Mouse (Mus musculus): ENCODE data around the gene Neu3.
A peak's percentile ranks its signal among the peaks of the same experiment; 100 is the strongest.
"Not testable (repeated sequence)": the region's sequence is repeated elsewhere in the genome, so short reads cannot be mapped to it uniquely, and the experiment has no call there.

Neu3 gene

GRCm38 (mm10) chr7:99834314-99834853, 6.2 kb upstream of the Neu3 start:
- DNase-seq (ENCODE audit: low spot score), result no peak

- DNase-seq (ENCODE audit: low spot score), result no peak
These were observed 5.6 kb upstream of the Neu3 start for GRCm38 (mm10) chr7:99833846-99834222.

GRCm38 (mm10) chr7:99833115-99833845, 5.1 kb upstream of the Neu3 start:
- DNase-seq (ENCODE audit: low spot score), result no peak

GRCm38 (mm10) chr7:99826096-99826495, 2.1 kb downstream of the Neu3 start:
- DNase-seq (ENCODE audit: low spot score), result no peak

- DNase-seq (ENCODE audit: low spot score), result no peak
These were observed 2.7 kb downstream of the Neu3 start for GRCm38 (mm10) chr7:99825511-99825910.

GRCm38 (mm10) chr7:99824649-99825483, 3.4 kb downstream of the Neu3 start:
- DNase-seq (ENCODE audit: low spot score), result no peak

DNA sequence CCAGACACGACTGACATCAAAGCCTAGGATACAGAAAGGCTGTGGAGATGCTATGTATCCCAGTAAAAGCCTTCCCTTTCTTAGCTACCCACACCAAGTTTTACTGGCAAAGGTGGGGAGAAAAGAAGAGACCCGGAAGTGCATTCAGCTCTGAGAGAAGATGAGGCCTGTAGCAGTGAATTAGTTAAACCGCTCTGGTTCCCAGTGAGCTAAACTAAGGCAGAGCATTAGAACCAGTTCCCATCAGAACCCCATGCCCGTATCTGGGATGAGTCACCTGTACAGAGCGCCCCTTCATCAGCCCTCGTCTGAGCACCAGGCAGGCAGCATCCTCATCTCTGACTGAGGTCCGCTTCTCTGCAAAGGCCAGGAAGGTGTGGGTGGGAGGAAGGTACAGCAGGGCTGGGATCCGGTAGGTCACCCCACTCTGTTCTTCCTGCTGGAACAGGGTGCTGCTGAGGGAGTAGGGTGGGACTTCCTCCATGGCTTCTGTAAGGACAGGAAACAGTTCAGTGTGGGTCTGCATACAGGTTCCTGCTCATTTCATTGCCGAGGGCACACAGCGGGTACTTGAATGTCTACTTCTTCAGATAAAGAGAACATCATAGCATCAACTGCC, 5.1 kb downstream of the Neu3 start:
- DNase-seq (ENCODE audit: low spot score), result no peak

- DNase-seq (ENCODE audit: low spot score), result no peak
These were observed 5.8 kb downstream of the Neu3 start for GRCm38 (mm10) chr7:99822426-99822825.

DNA sequence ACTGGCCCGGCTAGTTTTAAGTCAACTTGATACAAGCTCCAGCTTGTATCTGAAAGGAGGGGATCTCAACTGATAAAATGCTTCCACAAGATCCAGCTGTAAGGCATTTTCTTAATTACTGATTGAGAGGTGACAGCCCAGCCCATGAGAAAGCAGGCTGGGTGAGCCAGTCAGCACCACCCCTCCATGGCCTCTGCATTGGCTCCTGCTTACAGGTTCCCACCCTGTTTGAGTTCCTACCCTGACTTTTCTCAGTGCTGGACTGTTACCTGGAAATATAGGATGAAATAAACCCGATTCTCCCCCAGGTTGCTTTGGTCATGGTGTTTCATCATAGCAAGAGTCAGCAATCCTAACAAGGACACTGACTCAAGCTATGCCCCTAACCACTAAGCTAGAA, 6.3 kb downstream of the Neu3 start:
- no peak for DNase-seq (ENCODE audit: low spot score)

- peak; percentile 41 for DNase-seq (ENCODE audit: low spot score)
These were observed 10.0 kb downstream of the Neu3 start for GRCm38 (mm10) chr7:99818181-99818725.

GRCm38 (mm10) chr7:99813394-99813793, 14.8 kb downstream of the Neu3 start:
- peak; percentile 46 for DNase-seq (ENCODE audit: low spot score)

- no peak for DNase-seq (ENCODE audit: low spot score)
These were observed 16.6 kb downstream of the Neu3 start for GRCm38 (mm10) chr7:99811661-99812060.

DNA sequence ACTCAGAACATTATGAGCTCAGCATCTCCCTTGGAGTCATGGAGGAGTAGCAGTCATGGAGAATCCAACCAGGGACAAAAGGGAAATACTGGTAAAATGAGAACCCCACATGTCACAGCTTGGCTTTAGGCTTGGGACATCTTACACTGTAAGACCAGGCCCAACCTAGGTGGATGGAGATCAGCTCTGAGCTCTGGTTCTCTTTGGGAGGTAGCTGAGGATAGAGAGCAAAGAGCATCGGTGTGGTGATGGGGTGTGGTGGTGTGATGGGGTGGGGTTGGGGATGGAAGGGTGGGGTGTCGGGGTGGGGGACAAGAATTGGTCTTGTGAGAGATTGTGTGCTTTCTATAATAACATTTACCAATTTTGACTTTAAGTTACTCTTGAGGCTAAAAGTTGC, 17.4 kb downstream of the Neu3 start:
- DNase-seq (ENCODE audit: low spot score), result no peak

- DNase-seq (ENCODE audit: low spot score), result not testable (repeated sequence)
These were observed 21.2 kb downstream of the Neu3 start for GRCm38 (mm10) chr7:99807043-99807442.

DNA sequence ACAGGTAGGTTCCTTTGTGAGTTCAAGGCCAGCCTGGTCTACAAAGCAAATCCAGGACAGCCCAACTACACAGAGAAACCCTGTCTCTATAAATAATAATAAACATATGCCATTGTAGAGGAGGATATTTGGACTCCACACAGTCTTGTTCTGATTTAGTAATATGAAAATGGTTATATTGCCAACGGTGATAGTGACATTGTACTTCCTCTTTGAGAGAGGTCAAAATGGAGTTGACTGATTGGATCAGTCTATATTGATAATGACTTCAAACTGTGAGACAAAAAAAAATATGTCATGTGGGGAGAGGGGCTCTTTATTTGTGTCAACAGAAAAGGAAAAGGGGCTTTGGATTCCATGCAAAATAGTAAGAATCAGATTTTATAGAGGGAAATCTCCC, 22.9 kb downstream of the Neu3 start:
- DNase-seq (ENCODE audit: low spot score), result no peak

- not testable (repeated sequence) for DNase-seq (ENCODE audit: low spot score)
These were observed 24.2 kb downstream of the Neu3 start for GRCm38 (mm10) chr7:99804033-99804432.

DNA sequence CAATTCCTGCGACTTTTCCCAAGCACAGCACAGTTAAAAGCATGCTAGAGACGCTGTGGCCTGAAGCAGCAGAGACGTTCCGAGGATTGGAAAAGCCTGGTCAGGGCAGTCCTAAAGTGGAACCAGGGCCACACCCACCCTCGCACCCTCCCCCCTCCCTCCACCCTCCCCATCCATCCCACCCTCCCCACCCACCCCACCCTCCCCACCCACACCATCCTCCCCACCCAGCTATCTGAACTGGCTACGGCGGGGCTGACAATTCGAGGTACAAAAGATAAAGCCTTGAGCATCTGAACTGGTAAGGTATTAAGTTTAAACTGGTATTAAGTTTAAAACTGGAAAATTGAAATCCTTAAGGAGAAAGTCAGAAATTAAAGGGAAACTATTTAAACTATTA, 24.7 kb downstream of the Neu3 start:
- DNase-seq (ENCODE audit: low spot score), result no peak

DNA sequence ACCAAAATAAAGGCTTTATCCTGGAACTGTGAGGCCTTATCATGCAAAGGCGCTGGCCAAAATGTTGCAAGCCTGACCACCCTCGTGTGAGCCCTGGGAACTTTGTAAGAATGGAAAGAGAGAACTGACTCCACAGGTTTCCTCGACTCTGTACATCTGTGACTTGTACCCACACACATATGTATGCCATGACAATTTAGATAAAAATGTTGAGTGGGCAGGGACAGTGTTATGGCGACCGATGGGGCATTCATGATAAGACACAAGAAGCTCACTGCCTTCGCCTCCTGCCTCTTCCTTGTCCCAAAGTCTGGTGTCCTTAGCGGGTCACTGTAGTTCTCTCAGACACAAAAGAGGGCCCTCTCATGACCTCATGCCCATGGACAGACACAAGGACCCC, 29.1 kb downstream of the Neu3 start:
- DNase-seq (ENCODE audit: low spot score), result no peak

GRCm38 (mm10) chr7:99797911-99798647, 30.1 kb downstream of the Neu3 start:
- peak; percentile 71 for DNase-seq (ENCODE audit: low spot score)

DNA sequence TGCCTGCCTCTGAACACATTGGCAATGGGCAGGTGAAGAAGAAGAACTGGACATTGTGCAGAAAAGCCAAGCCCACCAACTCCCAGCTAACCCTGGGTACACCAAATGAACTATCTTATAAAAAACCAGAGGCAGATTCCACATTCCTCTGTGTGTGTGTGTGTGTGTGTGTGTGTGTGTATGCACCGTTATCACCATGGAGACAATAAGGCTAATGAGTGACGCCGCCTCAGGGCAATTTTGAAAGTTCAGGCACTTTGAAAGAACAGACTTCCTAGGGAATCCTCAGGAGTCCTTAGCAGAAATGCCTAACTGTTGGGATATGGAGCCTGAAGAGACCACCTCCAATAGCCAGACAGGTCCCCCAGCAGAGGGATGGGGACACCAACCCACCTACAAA, 31.0 kb downstream of the Neu3 start:
- DNase-seq (ENCODE audit: low spot score), result no peak

GRCm38 (mm10) chr7:99796471-99796870, 31.7 kb downstream of the Neu3 start:
- no peak for DNase-seq (ENCODE audit: low spot score)

Data from lung, postnatal 25 days (tissue).